Mouse (Mus musculus): ENCODE results near the gene Hpn.

- TF ChIP-seq CTCF (IDR thresholded peaks at IDR 0.05; ENCODE audit: borderline replicate concordance, control insufficient read depth, extremely low read depth, insufficient read depth, low read length, poor library complexity) (no peak), POLR2A (IDR thresholded peaks at IDR 0.05; ENCODE audit: control insufficient read depth, extremely low read depth, insufficient read depth, low read length, poor library complexity) (no peak)
Observed at GRCm38 (mm10) chr7:31055354-31055824, 59.7 kb downstream of the Hpn start.
